Mouse (Mus musculus) ES-E14 (cell line): ENCODE measurements at regions not wholly inside any gene's neighbourhood (a gene's known extent, or its start where the extent isn't known, plus 50 kb on each side); places are given as distances from the start of the nearest gene placed in this dataset.

Experiments
- DNase-seq: peaks from one replicate; pipeline ENCODE4 v3.0.0-alpha.2; 2013; ENCODE audit warnings: low read depth, low spot score
- H3K27ac ChIP-seq: 2 replicates; pipeline ENCODE4 v1.5.1; 2012; ENCODE audit warnings: low read depth, mild to moderate bottlenecking, low read length, moderate library complexity, mixed read lengths; ENCODE audit not compliant: poor library complexity, insufficient read depth, severe bottlenecking
- H3K36me3 ChIP-seq: 2 replicates; pipeline ENCODE4 v1.6.1; 2012; ENCODE audit warnings: mild to moderate bottlenecking, low read length, moderate library complexity, mixed read lengths; ENCODE audit not compliant: control insufficient read depth, poor library complexity, insufficient read depth, severe bottlenecking
- H3K4me1 ChIP-seq, 2 experiments: fragments of 150-350 bp in 1 of 2; sonication (generic) in 1 of 2; 2 replicates each; pipeline ENCODE4 v1.6.1; 2012; ENCODE audit warnings: low read length in 2 of 2, mild to moderate bottlenecking in 1 of 2, mixed read lengths in 1 of 2; ENCODE audit not compliant: control insufficient read depth in 2 of 2, insufficient read depth in 2 of 2, poor library complexity in 1 of 2
- H3K4me3 ChIP-seq, 2 experiments: fragments of 150-350 bp in 1 of 2; sonication (generic) in 1 of 2; 2 replicates each; pipeline ENCODE4 v1.5.1; 2012; ENCODE audit warnings: low read length in 2 of 2, low read depth in 1 of 2, mild to moderate bottlenecking in 1 of 2, mixed read lengths in 1 of 2; ENCODE audit not compliant: insufficient read depth in 1 of 2, poor library complexity in 1 of 2, severe bottlenecking in 1 of 2
- H3K9ac ChIP-seq: 2 replicates; pipeline ENCODE4 v1.6.1; 2012; ENCODE audit warnings: low read depth, mild to moderate bottlenecking, low read length, mixed read lengths; ENCODE audit not compliant: poor library complexity, insufficient read depth, severe bottlenecking
- H3K9me3 ChIP-seq: fragments of 150-350 bp; sonication (generic); 2 replicates; pipeline ENCODE4 v1.6.1; 2012; ENCODE audit warnings: low read depth, mild to moderate bottlenecking, low read length; ENCODE audit not compliant: control insufficient read depth, insufficient read depth
- CHD2 ChIP-seq: IDR thresholded peaks from 2 replicates; pipeline ENCODE4 v1.6.1; 2014; ENCODE audit warnings: mild to moderate bottlenecking, low read depth, low read length, inconsistent platforms
- HCFC1 ChIP-seq: IDR thresholded peaks from 2 replicates; pipeline ENCODE4 v1.6.1; 2012; ENCODE audit warnings: low read length, inconsistent platforms, borderline replicate concordance; ENCODE audit not compliant: insufficient read depth
- MAFK ChIP-seq: IDR thresholded peaks from 2 replicates; pipeline ENCODE4 v1.6.1; 2014; ENCODE audit warnings: mild to moderate bottlenecking, low read depth, low read length, inconsistent platforms; ENCODE audit not compliant: insufficient read depth
- ZC3H11A ChIP-seq: IDR thresholded peaks from 2 replicates; pipeline ENCODE4 v1.6.1; 2012; ENCODE audit warnings: low read depth, mild to moderate bottlenecking, inconsistent platforms, low read length, borderline replicate concordance
- ZNF384 ChIP-seq: IDR thresholded peaks from 2 replicates; pipeline ENCODE4 v1.6.1; 2012; ENCODE audit warnings: low read depth, low read length, inconsistent platforms
- in situ Hi-C, 2 experiments: fragments of 600-800 bp; cut with MboI; formaldehyde crosslinking; loops; one replicate each; pipeline ENCODE4 v1.15.1; 2025; ENCODE audit warnings: low sequenced_read_pairs in 2 of 2, inconsistent platforms in 1 of 2; ENCODE audit not compliant: unreplicated experiment in 2 of 2

DNA sequence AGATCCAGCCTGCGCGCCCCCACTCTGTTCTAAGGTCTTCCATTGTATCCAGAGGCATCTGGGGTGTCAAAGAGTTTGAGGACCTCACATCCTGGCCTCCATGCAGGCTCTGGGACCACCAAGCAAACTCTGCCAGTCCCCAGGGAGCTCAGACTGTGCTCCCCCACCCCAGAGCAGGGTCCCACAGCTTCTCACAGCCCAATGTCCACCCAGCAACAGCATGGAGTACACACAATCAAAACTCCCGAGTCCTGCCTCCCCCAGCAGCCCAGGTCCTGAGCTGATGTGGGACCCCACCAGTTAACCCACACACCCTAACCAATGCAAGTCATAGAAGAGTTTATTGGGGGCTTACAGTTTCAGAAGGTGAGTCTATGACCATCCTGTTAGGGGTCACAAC, 130.3 kb downstream of the Bod1 start:
- H3K27ac ChIP-seq, result no peak overlapping the region
- no peak overlapping the region for H3K9ac ChIP-seq
- in situ Hi-C loops, result no loop called here
- H3K9me3 ChIP-seq, result no peaks in the 10 kb centered on the region
- no peak for DNase-seq
- no peak overlapping the region for H3K4me3 ChIP-seq
- TF ChIP-seq CHD2, result no peak
- TF ChIP-seq HCFC1, result no peak
- no peak for TF ChIP-seq MAFK
- TF ChIP-seq ZNF384, result no peak
- TF ChIP-seq ZC3H11A, result no peak
- H3K36me3 ChIP-seq, result no peaks in the 10 kb centered on the region
- H3K4me1 ChIP-seq, result no peaks in the 10 kb centered on the region

DNA sequence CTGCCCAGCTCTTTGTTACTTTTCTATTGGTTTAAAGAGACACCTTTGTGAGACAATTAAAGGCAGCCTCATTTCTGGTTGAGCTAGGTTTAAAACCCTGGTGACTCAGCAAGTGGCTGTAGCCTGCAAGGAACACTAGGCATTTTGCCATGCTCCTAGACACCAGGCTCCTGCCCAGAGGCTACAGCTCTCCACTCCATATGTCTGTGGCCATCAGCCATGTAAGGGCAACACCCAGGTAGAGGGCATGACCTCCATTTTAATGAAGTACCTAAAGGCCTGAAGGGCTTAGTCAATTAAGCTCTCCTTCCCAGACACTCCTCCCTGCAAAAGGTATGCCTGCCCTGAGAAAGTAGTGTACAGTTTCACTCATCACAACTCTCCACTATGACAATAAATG, 130.9 kb downstream of the Bod1 start:
- DNase-seq, result no peak
- H3K4me1 ChIP-seq, result no peaks in the 10 kb centered on the region
- H3K4me3 ChIP-seq, result no peak overlapping the region
- in situ Hi-C loops, result no loop called here
- H3K27ac ChIP-seq, result no peak overlapping the region
- no peak for TF ChIP-seq MAFK
- TF ChIP-seq HCFC1, result no peak
- TF ChIP-seq CHD2, result no peak
- TF ChIP-seq ZC3H11A, result no peak
- no peak for TF ChIP-seq ZNF384
- H3K9ac ChIP-seq, result no peak overlapping the region
- no peaks in the 10 kb centered on the region for H3K36me3 ChIP-seq
- H3K9me3 ChIP-seq, result no peaks in the 10 kb centered on the region

GRCm38 (mm10) chr11:31531416-31531815, 140.3 kb downstream of the Bod1 start:
- Histone ChIP-seq H3K36me3 (no peaks in the 10 kb centered on the region), H3K4me1 (no peaks in the 10 kb centered on the region), H3K9ac (no peak overlapping the region), H3K4me3 (no peak overlapping the region), H3K27ac (no peak overlapping the region), H3K9me3 (no peaks in the 10 kb centered on the region)
- TF ChIP-seq ZNF384, result no peak
- no peak for TF ChIP-seq ZC3H11A
- no peak for TF ChIP-seq MAFK
- TF ChIP-seq HCFC1, result no peak
- TF ChIP-seq CHD2, result no peak
- DNase-seq, result no peak
- in situ Hi-C loops, result no loop called here

- Histone ChIP-seq H3K36me3 (no peaks in the 10 kb centered on the region), H3K9ac (no peak overlapping the region), H3K27ac (no peak overlapping the region), H3K4me1 (no peaks in the 10 kb centered on the region), H3K9me3 (no peaks in the 10 kb centered on the region), H3K4me3 (no peak overlapping the region)
- TF ChIP-seq ZC3H11A (no peak), HCFC1 (no peak), MAFK (no peak), ZNF384 (no peak), CHD2 (no peak)
- in situ Hi-C loops, result no loop called here
- DNase-seq, result no peak
Observed at GRCm38 (mm10) chr11:31530851-31531250, 140.8 kb downstream of the Bod1 start.

DNA sequence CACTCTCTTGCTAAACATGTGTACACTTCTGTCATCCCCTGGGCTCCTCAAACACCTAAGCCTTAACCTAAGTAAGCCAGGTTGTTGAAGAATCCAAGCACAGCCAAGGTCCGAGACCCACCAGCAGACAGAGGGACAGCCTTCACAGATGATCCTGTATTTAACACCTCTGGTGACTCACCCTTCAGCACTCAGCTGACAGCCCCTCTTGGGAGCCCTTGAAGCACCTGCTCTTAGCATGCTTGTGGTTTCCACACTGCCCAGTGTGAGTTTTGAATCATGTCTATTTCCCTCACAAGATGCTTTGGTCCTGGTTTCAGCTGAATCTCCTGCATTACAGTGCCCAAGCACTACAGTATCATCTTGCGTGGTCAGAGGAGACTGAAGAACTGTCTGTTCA, 142.0 kb downstream of the Bod1 start:
- no peak for DNase-seq
- TF ChIP-seq ZC3H11A (no peak), ZNF384 (no peak), MAFK (no peak), CHD2 (no peak), HCFC1 (no peak)

More for the DNA sequence above, 142.0 kb downstream of the Bod1 start:
- no peak overlapping the region for H3K4me3 ChIP-seq
- no peak overlapping the region for H3K27ac ChIP-seq
- no peaks in the 10 kb centered on the region for H3K36me3 ChIP-seq
- H3K9me3 ChIP-seq, result no peaks in the 10 kb centered on the region
- in situ Hi-C loops, result no loop called here
- no peak overlapping the region for H3K9ac ChIP-seq
- H3K4me1 ChIP-seq, result no peaks in the 10 kb centered on the region
